In genomic region chr4:141254234-141254633, GRCm38 (mm10) we compare ENCODE assay signal across 8 mouse cellular contexts. TPM values are rescaled to one million over a fixed set of nuclear protein-coding genes. Genes with fewer than 3 reads are reported as not detected.
DNase-seq lines count a peak whose midpoint lies in the region; ATAC-seq and TF ChIP-seq lines count a peak whose summit lies in the region.

No protein-coding gene starts in this region.

- DNase-seq in adrenal gland, postnatal 14 days: peak; percentile 27
- DNase-seq in adrenal gland, postnatal 4 days (ENCODE audit: low spot score in 2 of 2): no peak
- no peak for DNase-seq in intestine, embryonic 14.5 days (ENCODE audit: low spot score)
- DNase-seq in right cerebral cortex, postnatal 14 days: peak; percentile 30
- no peak for DNase-seq in right cerebral cortex, adult 2 months (ENCODE audit: low spot score in 2 of 2)

- 59% methylated on average over 16 of the region's 16 CpGs for WGBS in intestine, embryonic 14.5 days
- 58% methylated on average over 16 of the region's 16 CpGs for WGBS in intestine, postnatal 0 days

- no peak overlapping the region for H3K4me3 ChIP-seq in intestine, embryonic 14.5 days (ENCODE audit: low read depth, low read length)
- H3K4me3 ChIP-seq in intestine, postnatal 0 days (ENCODE audit: low read depth, low read length): no peak overlapping the region

- 0 out of 2 replicates have a peak, but pooled peaks cover 3% of the 10 kb centered on the region for H3K36me3 ChIP-seq in intestine, embryonic 14.5 days (ENCODE audit: control insufficient read depth, insufficient read depth, low read length)
- H3K36me3 ChIP-seq in intestine, postnatal 0 days (ENCODE audit: control insufficient read depth, insufficient read depth): peaks cover 34% of the 10 kb centered on the region; the same call in 1 of the 2 replicates

- H3K9ac ChIP-seq in intestine, embryonic 14.5 days (ENCODE audit: low read length): no peak overlapping the region
- no peak overlapping the region for H3K9ac ChIP-seq in intestine, postnatal 0 days (ENCODE audit: low read depth, low read length)

- ATAC-seq in intestine, embryonic 14.5 days (replicated peaks; ENCODE audit: low FRiP score, low TSS enrichment, low read depth): no peak
- no peak for ATAC-seq in intestine, postnatal 0 days
- ATAC-seq in erythroblast, adult 5-6 weeks (replicated peaks; ENCODE audit: low FRiP score, poor library complexity, severe bottlenecking): no peak
- no peak for ATAC-seq in megakaryocyte, adult 5-6 weeks (ENCODE audit: poor library complexity, severe bottlenecking)

- TF ChIP-seq CTCF in intestine, postnatal 0 days (IDR thresholded peaks at IDR 0.05; ENCODE audit: low read depth): no peak

- H3K27me3 ChIP-seq in intestine, embryonic 14.5 days (replicated peaks; ENCODE audit: control insufficient read depth, insufficient read depth, low read length): peaks cover 4% of the 10 kb centered on the region
- H3K27me3 ChIP-seq in intestine, postnatal 0 days (replicated peaks; ENCODE audit: control insufficient read depth, insufficient read depth, low read length): no peaks in the 10 kb centered on the region

- H3K27ac ChIP-seq in intestine, embryonic 14.5 days (ENCODE audit: low read depth): 0 out of 2 replicates have a peak overlapping the region, but pooled peaks have one; percentile 16
- H3K27ac ChIP-seq in intestine, postnatal 0 days (ENCODE audit: low read depth, low read length): no peak overlapping the region

- no peak overlapping the region for H3K4me2 ChIP-seq in intestine, embryonic 14.5 days (ENCODE audit: low read length)
- H3K4me2 ChIP-seq in intestine, postnatal 0 days (replicated peaks; ENCODE audit: low read depth): no peak overlapping the region

- H3K9me3 ChIP-seq in intestine, embryonic 14.5 days (ENCODE audit: control insufficient read depth, low read length): no peaks in the 10 kb centered on the region
- no peaks in the 10 kb centered on the region for H3K9me3 ChIP-seq in intestine, postnatal 0 days (ENCODE audit: control insufficient read depth)

- H3K4me1 ChIP-seq in intestine, embryonic 14.5 days (replicated peaks; ENCODE audit: control insufficient read depth, insufficient read depth, low read length): peaks cover 7% of the 10 kb centered on the region
- no peaks in the 10 kb centered on the region for H3K4me1 ChIP-seq in intestine, postnatal 0 days (replicated peaks; ENCODE audit: control insufficient read depth, insufficient read depth, low read length)

RNA-seq across cellular contexts. Expression of gene Arhgef19, which starts 14.9 kb away (rescaled TPM):
- 35.9 and 36.8 TPM in 2 replicates for total RNA-seq in adrenal gland, postnatal 14 days (2021)
- total RNA-seq in adrenal gland, postnatal 4 days (2021): 10 to 100 TPM; 37.5 to 39.2 TPM
- polyA plus RNA-seq in intestine, embryonic 14.5 days (2014; fragmentation: Nextera tagmentation; extraction: Ambion mirVana): 14.2 and 15.8 TPM in 2 replicates
- polyA plus RNA-seq in intestine, postnatal 0 days (2015; fragmentation: Nextera tagmentation; extraction: Ambion mirVana): 4.5 and 6.3 TPM in 2 replicates
- total RNA-seq in erythroblast, adult 5-6 weeks (2015; ENCODE audit: low replicate concordance): not detected in 2 replicates
- not detected in 2 replicates for total RNA-seq in erythroblast, adult 5-6 weeks (2017; ENCODE audit: low replicate concordance)
- total RNA-seq in megakaryocyte, adult 5-6 weeks (2015): not detected in 2 replicates
- not detected in 2 replicates for total RNA-seq in megakaryocyte, adult 5-6 weeks (2017)

RNA-seq across cellular contexts. Expression of gene Rsg1, which starts 40.5 kb away (rescaled TPM):
- 1.1 and 1.8 TPM in 2 replicates for total RNA-seq in adrenal gland, postnatal 14 days (2021)
- 1 to 10 TPM; 2.5 to 2.7 TPM for total RNA-seq in adrenal gland, postnatal 4 days (2021)
- 4.6 and 4.9 TPM in 2 replicates for polyA plus RNA-seq in intestine, embryonic 14.5 days (2014; fragmentation: Nextera tagmentation; extraction: Ambion mirVana)
- 0.97 and 0.98 TPM in 2 replicates for polyA plus RNA-seq in intestine, postnatal 0 days (2015; fragmentation: Nextera tagmentation; extraction: Ambion mirVana)
- total RNA-seq in erythroblast, adult 5-6 weeks (2015; ENCODE audit: low replicate concordance): not detected in 2 replicates
- 0.42 TPM in 1 of 2 replicates, not detected in the other for total RNA-seq in erythroblast, adult 5-6 weeks (2017; ENCODE audit: low replicate concordance)
- total RNA-seq in megakaryocyte, adult 5-6 weeks (2015): not detected in 2 replicates
- total RNA-seq in megakaryocyte, adult 5-6 weeks (2017): 0.77 and 0.95 TPM in 2 replicates

RNA-seq across cellular contexts. Expression of gene Epha2, which starts 46.8 kb away (rescaled TPM):
- total RNA-seq in adrenal gland, postnatal 14 days (2021): 18.8 and 19.4 TPM in 2 replicates
- total RNA-seq in adrenal gland, postnatal 4 days (2021): 10 to 100 TPM; 19.0 to 21.5 TPM
- 3.4 and 3.5 TPM in 2 replicates for polyA plus RNA-seq in intestine, embryonic 14.5 days (2014; fragmentation: Nextera tagmentation; extraction: Ambion mirVana)
- 5.6 and 6.6 TPM in 2 replicates for polyA plus RNA-seq in intestine, postnatal 0 days (2015; fragmentation: Nextera tagmentation; extraction: Ambion mirVana)
- total RNA-seq in erythroblast, adult 5-6 weeks (2015; ENCODE audit: low replicate concordance): not detected in 2 replicates
- total RNA-seq in erythroblast, adult 5-6 weeks (2017; ENCODE audit: low replicate concordance): 0.14 TPM in 1 of 2 replicates, not detected in the other
- 1.1 TPM in 2 replicates for total RNA-seq in megakaryocyte, adult 5-6 weeks (2015)
- total RNA-seq in megakaryocyte, adult 5-6 weeks (2017): 1.3 and 2.1 TPM in 2 replicates

Comparison
In these comparisons a context has a peak if more than half of its experiments do, and no peak if none do; other contexts are left out.
1. DNase-seq: peak in adrenal gland, postnatal 14 days (single experiment) and right cerebral cortex, postnatal 14 days (single experiment); none in adrenal gland, postnatal 4 days (0 of 2), intestine, embryonic 14.5 days (single experiment) and right cerebral cortex, adult 2 months (0 of 2).
2. RNA of gene Arhgef19, which starts 14.9 kb away (total RNA-seq): 37.5 to 39.2 TPM in adrenal gland, postnatal 4 days and 35.9 to 36.8 TPM in adrenal gland, postnatal 14 days; not detected in erythroblast, adult 5-6 weeks and not detected in megakaryocyte, adult 5-6 weeks; every median in the first group is over 10 times any median in the second.